Mouse (Mus musculus) intestine, embryonic 14.5 days (tissue): ENCODE results near the gene Apol7a. TPM values are rescaled to one million over a fixed set of nuclear protein-coding genes. Genes with fewer than 3 reads are reported as not detected.
A peak's percentile ranks its signal among the peaks of the same experiment; 100 is the strongest.

ENCODE experiments used
- ATAC-seq: fragments of 200-750 bp; cut with Nextera tagmentation; replicated peaks from 2 replicates; pipeline ENCODE4 v1.8.0; 2017; ENCODE audit warnings: low read depth, moderate number of reproducible peaks, moderate TSS enrichment, moderate library complexity; ENCODE audit not compliant: low FRiP score, low TSS enrichment
- DNase-seq: peaks from one replicate; pipeline ENCODE4 v3.0.0-alpha.2; 2018; ENCODE audit warnings: low spot score
- H3K27ac ChIP-seq: fragments of 300-500 bp; sonication (generic); 2 replicates; pipeline ENCODE4 v1.5.1; 2014; ENCODE audit warnings: low read depth, mild to moderate bottlenecking, control low read depth
- H3K27me3 ChIP-seq: fragments of 300-500 bp; sonication (generic); replicated peaks from 2 replicates; pipeline ENCODE4 v1.6.1; 2014; ENCODE audit warnings: low read length, control low read depth; ENCODE audit not compliant: control insufficient read depth, insufficient read depth
- H3K36me3 ChIP-seq: fragments of 300-500 bp; sonication (generic); 2 replicates; pipeline ENCODE4 v1.6.1; 2014; ENCODE audit warnings: low read length, control low read depth; ENCODE audit not compliant: control insufficient read depth, insufficient read depth
- H3K4me1 ChIP-seq: fragments of 300-500 bp; sonication (generic); replicated peaks from 2 replicates; pipeline ENCODE4 v1.6.1; 2014; ENCODE audit warnings: low read length, control low read depth, mixed read lengths; ENCODE audit not compliant: control insufficient read depth, insufficient read depth
- H3K4me2 ChIP-seq: fragments of 300-500 bp; sonication (generic); 2 replicates; pipeline ENCODE4 v1.6.1; 2014; ENCODE audit warnings: low read length
- H3K4me3 ChIP-seq: fragments of 300-500 bp; sonication (generic); 2 replicates; pipeline ENCODE4 v1.5.1; 2014; ENCODE audit warnings: low read depth, low read length, control low read depth, mixed read lengths
- H3K9ac ChIP-seq: fragments of 300-500 bp; sonication (generic); 2 replicates; pipeline ENCODE4 v1.6.1; 2014; ENCODE audit warnings: mild to moderate bottlenecking, low read length
- H3K9me3 ChIP-seq: fragments of 300-500 bp; sonication (generic); 2 replicates; pipeline ENCODE4 v1.6.1; 2016; ENCODE audit warnings: low read length, control low read depth; ENCODE audit not compliant: control insufficient read depth
- WGBS: fragments of 180-500 bp; shearing (Covaris S2); extraction: QIAGEN DNeasy Blood & Tissue Kit; methylation state at CpG from one replicate; pipeline ENCODE4 v1.1.7; 2014; 5-methylcytosine and 5-hydroxymethylcytosine counted together
- polyA plus RNA-seq: library from polyadenylated mRNA; unstranded; fragments of >200 nt; fragmentation: Nextera tagmentation; extraction: Ambion mirVana; gene quantifications from 2 replicates; pipeline ENCODE4 v1.2.1, GENCODE M21; 2014

The Apol7a gene
- polyA plus RNA-seq, 1 experiment from 2014 or later, result 9.7 TPM

DNA sequence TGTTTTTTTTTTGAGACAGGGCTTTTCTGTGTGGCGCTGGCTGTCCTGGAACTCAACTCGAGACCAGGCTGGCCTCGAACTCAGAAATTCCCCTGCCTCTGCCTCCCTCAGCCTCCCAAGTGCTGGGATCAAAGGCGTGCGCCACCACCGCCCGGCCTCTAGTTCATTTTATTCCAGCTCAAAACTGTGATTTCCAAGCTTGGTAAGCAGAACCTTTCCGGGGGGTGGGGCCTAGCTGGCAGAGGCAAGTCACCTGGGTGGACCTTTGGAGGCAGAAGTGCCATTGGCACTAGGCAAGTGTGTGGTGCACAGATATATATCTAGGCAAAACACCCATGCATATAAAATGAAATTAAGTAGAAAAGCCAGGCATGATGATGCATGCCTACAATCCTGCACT lies 31.4 kb downstream of the Apol7a start:
- Histone ChIP-seq H3K27me3 (no peaks in the 10 kb centered on the region), H3K9me3 (no peaks in the 10 kb centered on the region), H3K4me2 (no peak overlapping the region), H3K27ac (peak overlapping the region; percentile 95), H3K4me1 (peaks cover 33% of the 10 kb centered on the region; the same call in 1 of the 2 replicates), H3K4me3 (no peak overlapping the region), H3K9ac (no peak overlapping the region), H3K36me3 (no peaks in the 10 kb centered on the region)
- ATAC-seq (no peak), DNase-seq (no peak)
- 44% methylated on average over 8 of the region's 8 CpGs for WGBS

GRCm38 (mm10) chr15:77366706-77367484 lies 32.0 kb downstream of the Apol7a start:
- no peaks in the 10 kb centered on the region for H3K36me3 ChIP-seq
- peak overlapping the region; percentile 51 for H3K4me2 ChIP-seq
- H3K27me3 ChIP-seq, result no peaks in the 10 kb centered on the region
- peak overlapping the region; percentile 20 for H3K4me3 ChIP-seq
- 2% methylated on average over 26 of the region's 26 CpGs for WGBS
- no peaks in the 10 kb centered on the region for H3K9me3 ChIP-seq
- ATAC-seq, result peak; percentile 59
- H3K27ac ChIP-seq, result peak overlapping the region; percentile 95
- DNase-seq, result peak; percentile 90
- H3K9ac ChIP-seq, result peak overlapping the region; percentile 52
- peaks cover 33% of the 10 kb centered on the region; the same call in 1 of the 2 replicates for H3K4me1 ChIP-seq

- Histone ChIP-seq H3K27me3 (no peaks in the 10 kb centered on the region), H3K9me3 (no peaks in the 10 kb centered on the region), H3K9ac (peak overlapping the region; percentile 13; the same call in 1 of the 2 replicates), H3K36me3 (no peaks in the 10 kb centered on the region), H3K4me3 (no peak overlapping the region), H3K4me2 (peak overlapping the region; percentile 51), H3K27ac (peak overlapping the region; percentile 95), H3K4me1 (peaks cover 33% of the 10 kb centered on the region; the same call in 1 of the 2 replicates)
- ATAC-seq (no peak), DNase-seq (no peak)
- 51% methylated on average over 9 of the region's 9 CpGs for WGBS
These were observed 33.0 kb downstream of the Apol7a start for GRCm38 (mm10) chr15:77365700-77366570.

DNA sequence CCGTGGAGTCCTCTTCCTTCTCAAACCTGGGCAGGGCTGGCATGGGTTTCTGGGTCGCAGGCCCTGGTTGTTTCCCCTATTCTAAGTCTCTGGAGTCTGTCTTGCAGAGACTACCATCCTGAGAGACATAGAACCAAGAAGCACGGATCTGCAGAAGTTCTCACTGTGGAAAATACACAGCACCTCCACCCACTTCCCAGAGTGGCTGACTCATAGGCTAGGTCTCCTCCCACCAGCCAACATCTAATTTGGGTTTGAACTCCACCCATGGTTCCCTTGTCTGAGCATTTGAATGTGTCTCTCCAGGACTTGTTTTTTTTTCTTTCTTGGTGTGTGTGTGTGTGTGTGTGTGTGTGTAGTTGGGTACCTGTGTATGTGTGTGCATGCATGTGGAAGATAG lies 34.9 kb downstream of the Apol7a start:
- H3K9me3 ChIP-seq, result no peaks in the 10 kb centered on the region
- no peak overlapping the region for H3K4me3 ChIP-seq
- no peaks in the 10 kb centered on the region for H3K27me3 ChIP-seq
- H3K4me2 ChIP-seq, result no peak overlapping the region
- H3K9ac ChIP-seq, result no peak overlapping the region
- H3K36me3 ChIP-seq, result no peaks in the 10 kb centered on the region
- WGBS, result 77% methylated on average over 3 of the region's 3 CpGs
- no peak for DNase-seq
- ATAC-seq, result no peak
- H3K27ac ChIP-seq, result no peak overlapping the region
- H3K4me1 ChIP-seq, result peaks cover 36% of the 10 kb centered on the region; the same call in 1 of the 2 replicates

DNA sequence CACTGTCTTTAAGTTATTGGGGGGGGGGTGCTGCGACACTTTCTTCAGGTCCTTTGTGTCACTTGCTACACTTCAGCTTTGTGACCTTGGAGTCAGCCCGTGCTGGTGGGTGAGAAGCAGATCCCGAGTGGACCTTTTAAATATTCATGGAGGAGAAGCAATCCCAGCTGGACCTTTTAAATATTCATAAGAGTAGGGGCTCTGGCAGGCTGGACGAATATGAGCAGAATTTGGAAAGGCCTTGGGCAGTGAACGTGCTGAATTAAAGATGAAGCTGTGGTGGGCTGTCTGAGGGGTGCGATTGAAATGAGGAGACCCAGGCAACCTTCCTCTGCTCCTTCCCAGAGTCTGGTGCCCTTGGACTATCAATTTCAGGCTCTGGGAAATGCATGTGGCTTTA lies 35.3 kb downstream of the Apol7a start:
- H3K9ac ChIP-seq, result no peak overlapping the region
- WGBS, result 53% methylated on average over 6 of the region's 6 CpGs

GRCm38 (mm10) chr15:77362952-77363351 lies 36.0 kb downstream of the Apol7a start:
- Histone ChIP-seq H3K4me3 (no peak overlapping the region), H3K36me3 (no peaks in the 10 kb centered on the region), H3K4me2 (no peak overlapping the region), H3K9me3 (no peaks in the 10 kb centered on the region), H3K27me3 (no peaks in the 10 kb centered on the region), H3K9ac (no peak overlapping the region), H3K4me1 (peaks cover 37% of the 10 kb centered on the region; the same call in 1 of the 2 replicates), H3K27ac (no peak overlapping the region)
- DNase-seq (no peak), ATAC-seq (no peak)
- WGBS, result 19% methylated on average over 5 of the region's 5 CpGs

More for the DNA sequence above, 35.3 kb downstream of the Apol7a start:
- DNase-seq, result no peak
- H3K4me2 ChIP-seq, result no peak overlapping the region
- H3K36me3 ChIP-seq, result no peaks in the 10 kb centered on the region
- ATAC-seq, result no peak
- no peaks in the 10 kb centered on the region for H3K9me3 ChIP-seq
- no peak overlapping the region for H3K4me3 ChIP-seq
- H3K27me3 ChIP-seq, result no peaks in the 10 kb centered on the region
- no peak overlapping the region for H3K27ac ChIP-seq
- H3K4me1 ChIP-seq, result peaks cover 36% of the 10 kb centered on the region; the same call in 1 of the 2 replicates

DNA sequence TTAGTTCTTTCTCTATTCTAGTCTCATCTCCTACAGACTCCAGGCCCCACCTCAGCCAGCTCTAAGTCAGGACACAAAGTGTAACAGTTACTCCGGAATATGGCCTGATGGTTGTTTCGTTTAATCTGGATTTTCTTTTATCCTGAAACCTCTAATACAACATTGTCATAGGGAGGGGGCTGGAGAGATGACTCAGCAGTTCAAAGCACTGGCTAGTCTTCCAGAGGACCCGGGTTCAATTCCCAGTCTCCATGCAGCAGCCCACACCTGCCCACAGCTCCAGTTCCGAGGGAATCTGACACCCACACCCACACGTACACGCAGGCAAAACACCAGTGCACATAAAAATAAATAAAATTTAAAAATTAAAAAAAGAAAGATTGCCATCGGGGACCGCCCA lies 39.0 kb downstream of the Apol7a start:
- 93% methylated on average over 8 of the region's 8 CpGs for WGBS
- Histone ChIP-seq H3K27ac (no peak overlapping the region), H3K9ac (no peak overlapping the region)

DNA sequence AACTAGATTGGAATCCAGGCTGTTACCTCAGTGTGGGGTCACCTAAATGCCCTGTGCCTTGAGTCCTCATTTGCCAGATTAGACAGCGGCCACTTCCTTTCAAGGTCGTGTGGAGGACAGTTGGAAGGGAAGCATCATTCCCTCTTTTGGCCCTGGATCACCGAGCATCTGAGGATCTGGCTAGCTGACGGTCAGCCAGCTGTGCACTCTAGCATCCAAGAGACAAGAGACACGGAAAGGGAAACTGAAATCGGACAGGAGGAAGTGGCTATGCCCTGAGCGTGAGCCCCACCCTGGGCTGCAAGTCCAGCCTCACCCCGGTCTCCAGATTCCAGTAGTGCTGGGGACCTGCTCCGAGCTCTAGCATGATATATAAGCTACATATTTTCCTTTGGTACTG lies 39.4 kb downstream of the Apol7a start:
- no peak overlapping the region for H3K4me2 ChIP-seq
- H3K4me1 ChIP-seq, result peaks cover 30% of the 10 kb centered on the region
- no peaks in the 10 kb centered on the region for H3K9me3 ChIP-seq
- H3K36me3 ChIP-seq, result no peaks in the 10 kb centered on the region
- no peak overlapping the region for H3K27ac ChIP-seq
- H3K27me3 ChIP-seq, result no peaks in the 10 kb centered on the region
- DNase-seq, result no peak
- no peak overlapping the region; the same call in 1 of the 2 replicates for H3K9ac ChIP-seq
- no peak for ATAC-seq
- no peak overlapping the region for H3K4me3 ChIP-seq
- 75% methylated on average over 9 of the region's 9 CpGs for WGBS

More for the DNA sequence above, 39.0 kb downstream of the Apol7a start:
- no peaks in the 10 kb centered on the region for H3K27me3 ChIP-seq
- DNase-seq (no peak), ATAC-seq (no peak)
- no peaks in the 10 kb centered on the region for H3K36me3 ChIP-seq
- peaks cover 30% of the 10 kb centered on the region for H3K4me1 ChIP-seq
- no peak overlapping the region for H3K4me2 ChIP-seq
- H3K4me3 ChIP-seq, result no peak overlapping the region
- H3K9me3 ChIP-seq, result no peaks in the 10 kb centered on the region
